Mouse (Mus musculus) thymus, postnatal 10 days (tissue): Measurements from ENCODE around the gene Olah.
"Not testable (repeated sequence)": the region's sequence is repeated elsewhere in the genome, so short reads cannot be mapped to it uniquely, and the experiment has no call there.

Experiments
- DNase-seq, 2 experiments: peaks; one replicate each; pipeline ENCODE4 v3.0.0; 2021; ENCODE audit warnings: low spot score in 2 of 2

Gene Olah

GRCm38 (mm10) chr2:3397110-3397509 is at the start of gene Olah:
TSS of gene Olah (minus strand) at chr2:3397210.
- DNase-seq = not testable (repeated sequence)

- DNase-seq = no peak
Observed at GRCm38 (mm10) chr2:3445984-3446383, 49.0 kb upstream of the Olah start.

- no peak for DNase-seq
Observed at GRCm38 (mm10) chr2:3444206-3444605, 47.2 kb upstream of the Olah start.

GRCm38 (mm10) chr2:3437956-3438355 is 40.9 kb upstream of the Olah start:
- no peak for DNase-seq

GRCm38 (mm10) chr2:3435369-3436061 is 38.5 kb upstream of the Olah start:
- no peak for DNase-seq

- peak; percentile 65 to 77 for DNase-seq
Observed at GRCm38 (mm10) chr2:3430956-3431355, 33.9 kb upstream of the Olah start.

- no peak for DNase-seq
Observed at GRCm38 (mm10) chr2:3424579-3424910, 27.5 kb upstream of the Olah start.

GRCm38 (mm10) chr2:3423841-3424578 is 27.0 kb upstream of the Olah start, which contains the start of gene Dclre1c:
TSS of gene Dclre1c (plus strand) at chr2:3424131.
- peak; percentile 90 to 96 for DNase-seq

GRCm38 (mm10) chr2:3422548-3422947 is 25.5 kb upstream of the Olah start, which contains the start of gene Meig1:
TSS of gene Meig1 (minus strand) at chr2:3422648.
- no peak for DNase-seq

- DNase-seq = no peak
Observed at GRCm38 (mm10) chr2:3420157-3420556, 23.1 kb upstream of the Olah start.

- DNase-seq = peak; percentile 75 to 80
Observed at GRCm38 (mm10) chr2:3418883-3419431, 21.9 kb upstream of the Olah start.

- no peak for DNase-seq
Observed at GRCm38 (mm10) chr2:3415676-3416075, 18.7 kb upstream of the Olah start.

- DNase-seq = peak; percentile 34 to 72
Observed at GRCm38 (mm10) chr2:3414241-3414640, 17.2 kb upstream of the Olah start.

- no peak for DNase-seq
Observed at GRCm38 (mm10) chr2:3407756-3408155, 10.7 kb upstream of the Olah start.

GRCm38 (mm10) chr2:3405981-3406380 is 9.0 kb upstream of the Olah start:
- DNase-seq = no peak

GRCm38 (mm10) chr2:3391945-3392344 is 5.1 kb downstream of the Olah start:
- DNase-seq = no peak

GRCm38 (mm10) chr2:3387105-3387860 is 9.7 kb downstream of the Olah start:
- DNase-seq = no peak

- no peak for DNase-seq
Observed at GRCm38 (mm10) chr2:3365127-3365526, 31.9 kb downstream of the Olah start.

- no peak for DNase-seq
Observed at GRCm38 (mm10) chr2:3361067-3361466, 35.9 kb downstream of the Olah start.

- no peak for DNase-seq
Observed at GRCm38 (mm10) chr2:3357887-3358286, 39.1 kb downstream of the Olah start.

GRCm38 (mm10) chr2:3356311-3356710 is 40.7 kb downstream of the Olah start:
- no peak for DNase-seq

GRCm38 (mm10) chr2:3355793-3356192 is 41.2 kb downstream of the Olah start:
- no peak for DNase-seq
